Mouse (Mus musculus): ENCODE measurements at regions not wholly inside any gene's neighbourhood (a gene's known extent, or its start where the extent isn't known, plus 50 kb on each side); places are given as distances from the start of the nearest gene placed in this dataset.
A peak's percentile ranks its signal among the peaks of the same experiment; 100 is the strongest.

- no peak for DNase-seq
Observed at GRCm38 (mm10) chr10:96786903-96787571, 170.2 kb downstream of the Btg1 start.

DNA sequence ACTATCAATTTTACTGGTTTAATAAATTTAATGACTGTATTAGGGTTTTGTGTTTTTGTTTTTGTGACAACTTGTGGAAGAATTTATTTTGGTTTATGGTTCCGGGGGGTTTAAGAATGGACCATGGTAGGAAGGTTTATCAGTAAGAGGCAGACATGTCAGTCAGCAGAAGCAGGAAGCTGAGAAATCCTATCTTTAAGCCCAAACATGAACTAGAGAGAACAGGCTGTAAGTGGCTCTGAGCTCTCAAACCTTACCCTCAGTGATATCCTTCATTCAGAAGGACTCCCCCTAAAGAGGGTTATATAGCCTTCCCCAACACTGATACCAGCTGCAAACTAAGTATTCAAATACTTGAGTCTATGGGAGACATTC, 170.8 kb downstream of the Btg1 start:
- no peak for DNase-seq

GRCm38 (mm10) chr10:96788352-96789016, 171.7 kb downstream of the Btg1 start:
- no peak for DNase-seq

DNA sequence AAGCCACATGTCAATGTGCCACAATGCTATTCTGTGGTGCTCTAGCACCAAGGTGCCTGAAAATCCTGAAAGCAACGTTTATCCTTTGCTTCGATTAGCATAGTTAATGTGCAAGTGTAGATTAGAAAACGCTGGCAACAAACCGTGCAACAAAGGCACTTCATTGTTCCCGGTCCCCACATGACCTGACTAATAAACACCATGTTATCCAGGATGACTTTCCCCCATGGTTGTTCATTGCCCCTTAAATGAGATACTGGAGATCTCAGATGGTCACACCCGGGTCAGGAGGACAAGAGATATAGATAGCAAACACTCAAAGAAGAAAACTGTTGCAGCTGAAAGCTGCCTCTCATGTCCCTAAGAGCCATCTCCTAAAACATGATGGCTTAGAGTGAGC, 180.3 kb downstream of the Btg1 start:
- DNase-seq = no peak

GRCm38 (mm10) chr10:96800801-96801200, 184.0 kb downstream of the Btg1 start:
- no peak for DNase-seq

- DNase-seq = peak in 1 of 2 experiments; percentile 3
Observed at GRCm38 (mm10) chr10:96804030-96804784, 187.4 kb downstream of the Btg1 start.

DNA sequence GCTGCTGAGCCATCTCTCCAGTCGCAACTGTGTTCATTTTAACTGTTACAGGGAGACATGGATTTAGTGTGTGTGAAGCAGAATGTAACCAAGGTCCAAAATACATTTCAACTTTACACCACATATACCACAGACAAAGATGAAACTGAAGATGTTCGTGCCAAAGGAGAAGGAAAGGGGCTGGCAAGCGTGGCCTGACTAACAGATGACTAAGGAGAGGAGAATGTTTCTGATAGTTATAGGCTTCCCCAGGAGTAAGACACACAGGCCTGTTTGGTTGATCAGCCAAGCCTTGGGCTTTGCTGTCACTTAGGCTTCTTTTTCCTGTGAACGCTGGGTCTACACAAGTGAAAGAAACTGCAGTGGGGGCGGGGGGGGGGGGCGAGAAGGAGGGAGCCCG, 189.8 kb downstream of the Btg1 start:
- DNase-seq = no peak

GRCm38 (mm10) chr10:96821852-96822251, 205.0 kb downstream of the Btg1 start:
- peak in 1 of 2 experiments; percentile 3 for DNase-seq

GRCm38 (mm10) chr10:96822344-96823335, 205.8 kb downstream of the Btg1 start:
- peak; percentile 34 to 46 for DNase-seq

DNA sequence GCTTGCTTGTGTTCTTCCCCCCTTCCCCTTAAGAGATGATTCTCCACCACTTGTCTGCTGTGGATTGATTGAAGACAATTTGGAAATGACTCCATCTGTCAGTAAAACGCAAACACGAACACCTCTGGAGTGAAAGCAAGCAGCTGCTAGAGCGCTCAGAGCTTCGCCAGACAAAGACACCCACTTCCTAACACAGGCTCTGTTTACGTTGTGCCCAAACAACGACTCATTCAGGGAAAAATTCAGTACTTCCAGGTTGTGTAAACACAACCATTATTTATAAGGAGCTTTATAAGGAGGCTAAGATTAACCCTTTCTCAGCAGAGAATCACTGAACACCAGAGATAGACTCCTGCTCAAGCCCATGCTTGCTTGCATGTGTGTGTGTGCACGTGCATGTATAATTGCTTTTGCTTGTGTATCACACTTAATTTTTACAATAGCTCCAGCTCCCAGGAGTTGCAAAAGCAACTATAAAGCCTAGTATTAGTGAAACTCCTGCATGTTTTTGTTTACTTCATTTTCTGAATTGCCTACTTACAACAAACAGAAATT, 209.5 kb downstream of the Btg1 start:
- DNase-seq = no peak

- DNase-seq = no peak
Observed at GRCm38 (mm10) chr10:96827971-96828370, 211.2 kb downstream of the Btg1 start.

- DNase-seq = no peak
Observed at GRCm38 (mm10) chr10:96828581-96829246, 211.9 kb downstream of the Btg1 start.

GRCm38 (mm10) chr10:96831071-96831470, 214.3 kb downstream of the Btg1 start:
- DNase-seq = no peak

GRCm38 (mm10) chr10:96837230-96837629, 220.4 kb downstream of the Btg1 start:
- DNase-seq = no peak

GRCm38 (mm10) chr10:96841128-96841527, 224.3 kb downstream of the Btg1 start:
- DNase-seq = no peak

- no peak for DNase-seq
Observed at GRCm38 (mm10) chr10:96841956-96842355, 225.2 kb downstream of the Btg1 start.

- DNase-seq = no peak
Observed at GRCm38 (mm10) chr10:96845906-96846305, 229.1 kb downstream of the Btg1 start.

DNA sequence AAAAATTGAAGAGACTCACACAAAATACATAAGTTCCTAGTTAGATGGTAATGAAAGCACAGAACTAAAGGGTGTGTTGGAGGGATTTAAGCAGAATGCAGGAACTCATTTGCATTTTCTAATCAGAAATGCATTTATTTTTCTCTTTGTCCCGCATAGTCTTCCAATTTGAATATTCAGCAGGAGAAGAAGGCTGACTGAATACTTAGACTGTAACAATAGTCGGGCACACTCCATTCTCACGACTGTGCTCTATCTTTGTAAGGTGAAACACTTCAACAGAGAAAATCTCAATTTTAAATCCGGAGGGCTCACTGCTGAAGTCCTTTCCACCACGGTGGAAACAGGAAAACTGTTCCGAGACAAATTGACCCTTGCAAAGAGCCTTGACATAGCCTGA, 230.2 kb downstream of the Btg1 start:
- no peak for DNase-seq

DNA sequence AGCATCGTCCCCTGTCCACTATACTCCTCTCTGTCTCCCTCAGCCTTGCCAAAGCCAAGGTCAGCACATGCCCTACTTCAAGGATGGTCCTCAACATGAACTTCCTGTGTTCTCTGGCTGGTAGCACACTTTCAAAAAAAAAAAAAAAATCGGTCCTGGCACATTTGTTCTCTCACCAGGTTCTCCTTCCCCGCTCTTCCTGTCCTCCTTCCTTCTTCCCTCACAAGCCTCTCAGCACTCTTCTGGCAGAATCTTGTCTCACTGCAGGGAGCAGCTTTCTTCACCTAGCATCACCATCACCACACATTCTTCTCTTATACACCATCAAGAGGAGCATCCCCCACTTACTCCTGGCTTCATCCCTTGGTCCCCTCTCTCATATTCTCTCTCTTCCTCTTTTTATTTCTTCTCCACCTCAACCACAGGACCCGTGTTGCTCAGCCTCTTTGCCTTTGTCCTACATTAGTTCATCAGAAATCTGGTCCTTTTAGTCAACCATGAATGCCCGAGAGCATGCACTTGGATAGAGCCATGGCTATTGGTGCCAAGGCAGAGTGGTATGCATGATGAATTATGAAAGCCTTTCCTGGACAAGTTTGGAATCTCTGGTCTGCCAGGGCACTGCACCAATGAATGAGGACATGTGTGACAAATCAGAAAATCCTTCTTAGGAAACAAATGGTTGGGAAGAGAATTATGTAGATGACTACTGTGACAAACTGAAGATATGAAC, 230.8 kb downstream of the Btg1 start:
- DNase-seq = peak; percentile 17 to 19

GRCm38 (mm10) chr10:96848496-96848895, 231.7 kb downstream of the Btg1 start:
- DNase-seq = no peak

GRCm38 (mm10) chr10:96860366-96860765, 243.6 kb downstream of the Btg1 start:
- DNase-seq = no peak

All from kidney, postnatal 36 days (tissue).